Mouse (Mus musculus): ENCODE measurements around the gene Rgs14.

Gene Rgs14

DNA sequence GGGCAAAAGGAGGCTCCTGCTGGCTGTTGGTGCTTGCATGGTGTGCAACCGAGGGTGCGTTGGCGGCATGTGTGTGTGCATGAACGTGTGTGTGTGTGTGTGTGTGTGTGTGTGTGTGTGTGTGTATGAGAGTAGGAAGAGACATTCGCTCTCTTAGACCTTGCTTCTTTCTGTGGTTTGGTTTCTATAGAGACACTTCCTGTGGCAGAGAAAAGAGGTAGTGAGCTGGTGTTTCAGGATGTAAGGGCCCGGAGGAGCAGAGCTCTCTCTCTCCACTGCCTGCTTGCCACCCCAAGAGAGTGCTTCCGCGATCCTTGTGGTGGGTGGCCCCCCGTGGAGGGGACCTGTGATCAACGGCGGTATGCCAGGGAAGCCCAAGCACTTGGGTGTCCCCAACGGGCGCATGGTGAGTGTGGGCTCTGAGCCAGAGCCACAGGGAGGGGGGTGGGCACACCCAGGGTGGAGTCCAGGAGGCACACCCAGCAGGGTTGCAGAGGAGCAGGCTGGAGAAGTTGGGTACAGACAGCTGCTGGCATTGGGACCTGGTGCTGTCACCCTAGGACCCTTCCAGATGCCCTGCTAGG is at the start of gene Rgs14:
Rgs14 (plus strand) TSS at position 202 of the 584 bp plus-strand sequence.
- peak; percentile 7 to 59 for DNase-seq (ENCODE audit: low spot score in 2 of 2)

DNA sequence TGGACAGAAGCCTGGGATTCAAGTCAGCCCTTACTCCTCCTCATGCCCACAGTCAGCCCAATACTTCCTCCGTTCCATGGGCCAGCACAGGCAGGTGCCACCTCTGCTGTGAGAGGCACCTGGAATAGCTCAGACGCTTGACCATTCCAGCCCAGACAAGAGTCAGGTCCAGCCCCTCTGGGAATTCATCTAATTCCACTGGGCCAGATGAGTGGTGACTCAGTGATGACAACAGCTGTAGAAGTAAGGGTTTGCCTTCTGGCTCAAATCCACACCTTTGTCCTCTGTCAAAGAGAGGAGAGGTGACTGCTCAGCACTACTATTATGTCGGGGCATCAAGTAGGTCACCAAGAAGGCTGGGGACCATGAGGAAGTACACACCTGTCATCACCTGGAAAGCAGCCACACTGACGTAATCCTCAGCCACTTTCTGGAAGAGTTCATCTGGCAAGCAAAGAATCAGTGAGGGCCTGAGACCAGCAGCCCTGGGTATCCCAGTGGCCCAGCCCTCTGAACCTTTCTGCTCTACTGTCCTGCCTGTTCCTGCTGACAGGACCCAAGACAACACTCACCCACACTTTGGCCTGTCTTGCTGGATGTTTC is 49.5 kb upstream of the Rgs14 start, which contains the start of gene Prelid1:
Prelid1 (plus strand) TSS at position 570 of the 603 bp plus-strand sequence.
- DNase-seq (ENCODE audit: low spot score in 2 of 2): no peak

- DNase-seq (ENCODE audit: low spot score in 2 of 2): peak; percentile 85 to 88
Measured at GRCm38 (mm10) chr13:55321434-55322129, 48.0 kb upstream of the Rgs14 start, which contains the start of gene Rab24. Gene Rab24 (minus strand): TSS chr13:55321946.

GRCm38 (mm10) chr13:55322130-55322825 is 47.3 kb upstream of the Rgs14 start:
- peak in 1 of 2 experiments; percentile 17 for DNase-seq (ENCODE audit: low spot score in 2 of 2)

DNA sequence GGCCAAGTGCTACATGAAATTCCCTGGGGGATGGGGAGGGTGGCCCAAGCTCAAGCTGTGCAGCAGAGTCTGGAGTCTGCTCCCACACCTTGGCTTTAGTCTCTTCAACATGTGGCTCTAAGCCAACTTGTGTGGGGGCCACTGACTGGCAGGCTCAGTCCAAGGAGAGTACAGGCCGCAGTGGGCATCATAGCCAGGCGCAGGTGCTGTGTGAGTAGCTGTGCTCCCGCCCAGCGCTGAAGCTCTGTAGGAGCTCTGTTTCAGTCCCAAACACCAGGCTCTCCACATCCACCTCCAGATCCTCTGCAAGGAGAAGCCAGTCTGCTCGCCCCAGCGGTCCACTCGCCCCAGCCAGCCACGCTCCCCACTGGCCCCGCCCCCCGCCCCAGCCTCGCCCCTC is 43.9 kb upstream of the Rgs14 start:
- DNase-seq (ENCODE audit: low spot score in 2 of 2): no peak

DNA sequence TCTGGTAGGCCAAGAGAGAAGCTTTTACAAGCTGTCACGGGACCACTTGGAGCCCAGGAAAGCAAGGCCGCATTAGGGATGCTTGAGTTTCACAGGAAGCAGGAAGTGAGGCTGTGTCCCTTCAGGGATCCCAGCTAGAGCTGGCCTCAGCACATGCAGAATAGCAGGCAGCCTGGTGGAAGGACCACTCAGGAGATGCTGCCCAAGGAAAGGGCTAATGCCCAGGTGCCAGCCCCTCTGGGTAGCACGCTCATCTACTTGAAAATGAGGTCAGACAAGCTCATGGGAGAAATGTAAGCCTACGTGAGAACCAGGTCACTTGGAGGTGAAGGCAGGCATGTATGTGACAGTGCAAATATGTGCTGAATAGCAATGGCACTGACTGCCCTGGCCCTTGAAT is 42.4 kb upstream of the Rgs14 start:
- DNase-seq (ENCODE audit: low spot score in 2 of 2): no peak

GRCm38 (mm10) chr13:55327633-55328032 is 41.9 kb upstream of the Rgs14 start:
- peak; percentile 73 to 82 for DNase-seq (ENCODE audit: low spot score in 2 of 2)

- DNase-seq (ENCODE audit: low spot score in 2 of 2): no peak
Measured at GRCm38 (mm10) chr13:55328171-55328570, 41.4 kb upstream of the Rgs14 start.

GRCm38 (mm10) chr13:55328641-55329040 is 40.9 kb upstream of the Rgs14 start:
- DNase-seq (ENCODE audit: low spot score in 2 of 2): no peak

DNA sequence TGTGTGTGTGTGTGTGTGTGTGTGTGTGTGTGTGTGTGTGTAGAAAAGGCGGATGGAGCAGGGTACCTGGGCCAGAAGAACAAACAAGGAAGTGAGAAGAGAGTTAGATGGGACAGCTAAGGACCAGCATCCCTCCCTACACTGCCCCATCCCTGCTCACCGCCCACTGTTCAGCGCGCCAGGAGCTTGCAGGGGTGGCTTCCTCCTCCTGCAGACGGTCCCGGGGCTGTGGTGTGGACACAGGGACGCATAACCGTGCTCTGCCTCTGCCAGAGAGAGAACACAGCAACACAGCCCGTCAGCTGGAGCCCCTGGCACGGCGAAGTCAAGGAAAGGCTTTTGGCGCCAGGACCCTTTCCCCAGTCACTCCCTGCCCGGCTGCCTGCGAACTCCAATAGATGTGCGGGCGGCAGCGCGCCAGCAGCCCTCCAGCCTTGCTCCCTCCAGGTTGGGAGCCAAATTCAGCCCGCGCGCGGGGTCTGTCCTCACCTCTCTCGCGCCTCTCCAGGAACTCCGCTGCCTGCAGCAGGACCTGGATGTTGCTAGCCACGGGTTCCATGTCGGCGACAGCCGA is 40.3 kb upstream of the Rgs14 start:
- peak in 1 of 2 experiments; percentile 26 for DNase-seq (ENCODE audit: low spot score in 2 of 2)

DNA sequence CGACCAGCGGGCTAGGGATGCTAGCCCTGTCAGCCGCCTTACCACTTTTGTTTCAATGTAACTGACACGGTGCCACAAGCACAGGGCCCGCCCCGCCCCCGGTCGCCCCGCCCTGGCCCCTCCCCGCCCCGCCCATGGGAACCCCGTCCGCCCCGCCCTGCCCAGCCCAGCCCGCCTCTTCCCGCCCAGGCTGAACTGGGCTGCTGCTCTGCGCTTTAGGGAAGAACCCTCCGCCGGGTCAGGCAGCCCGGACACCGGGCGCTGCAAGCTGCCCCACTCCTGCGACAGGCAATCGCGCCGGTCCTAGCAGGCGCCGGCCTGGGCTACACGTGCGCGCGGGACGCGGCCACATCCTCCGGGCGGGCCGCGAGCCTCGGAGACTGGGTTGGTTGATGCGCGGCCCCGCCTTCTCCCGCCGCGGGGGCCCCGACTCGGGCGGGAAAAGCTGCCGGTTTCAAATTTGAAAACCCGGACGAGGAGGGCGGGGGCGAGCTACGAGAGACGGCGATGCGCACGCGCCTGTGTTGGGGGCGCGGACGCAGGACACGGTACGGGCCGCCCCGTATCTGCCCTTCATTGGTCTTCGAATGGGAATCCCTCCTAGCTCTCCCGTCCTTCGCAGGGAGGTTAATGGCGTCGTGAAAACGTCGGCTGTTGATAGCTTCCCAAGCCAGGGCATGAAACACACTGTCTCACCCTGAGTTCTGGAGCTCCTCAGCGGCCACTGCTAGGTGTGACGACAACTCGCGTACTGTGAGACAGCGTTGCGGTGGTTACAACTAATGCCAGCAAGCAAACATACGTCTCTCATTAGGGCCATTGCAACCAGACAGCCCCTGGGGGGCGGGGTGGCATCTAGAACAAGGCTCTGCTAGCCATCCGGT is 39.6 kb upstream of the Rgs14 start, which contains the start of gene Mxd3:
Mxd3 (minus strand) TSS at position 141 of the 884 bp plus-strand sequence.
- peak; percentile 82 to 83 for DNase-seq (ENCODE audit: low spot score in 2 of 2)

- no peak for DNase-seq (ENCODE audit: low spot score in 2 of 2)
Measured at GRCm38 (mm10) chr13:55330567-55331400, 38.7 kb upstream of the Rgs14 start.

DNA sequence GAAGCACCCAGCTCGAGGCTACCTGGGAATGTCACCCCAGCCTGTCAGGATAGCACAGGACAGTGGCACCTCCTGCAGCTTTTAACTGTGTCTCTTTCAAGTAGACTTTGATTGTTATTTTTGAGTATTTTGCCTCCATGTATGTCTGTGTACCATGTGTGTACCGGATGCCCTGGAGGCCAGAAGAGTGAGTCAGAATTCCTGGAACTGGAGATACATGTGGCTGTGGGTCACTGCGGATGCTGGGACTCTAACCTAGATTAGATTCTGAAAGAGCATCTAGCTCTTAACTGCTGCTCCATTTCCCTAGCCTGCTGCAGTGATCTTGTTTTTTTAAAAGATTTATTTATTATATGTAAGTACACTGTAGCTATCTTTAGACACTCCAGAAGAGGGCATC is 37.2 kb upstream of the Rgs14 start:
- no peak for DNase-seq (ENCODE audit: low spot score in 2 of 2)

GRCm38 (mm10) chr13:55335701-55336100 is 33.8 kb upstream of the Rgs14 start:
- no peak for DNase-seq (ENCODE audit: low spot score in 2 of 2)

GRCm38 (mm10) chr13:55337341-55337975 is 32.1 kb upstream of the Rgs14 start:
- DNase-seq (ENCODE audit: low spot score in 2 of 2): no peak

- DNase-seq (ENCODE audit: low spot score in 2 of 2): no peak
Measured at GRCm38 (mm10) chr13:55338131-55339054, 31.1 kb upstream of the Rgs14 start.

- DNase-seq (ENCODE audit: low spot score in 2 of 2): no peak
Measured at GRCm38 (mm10) chr13:55339259-55339658, 30.3 kb upstream of the Rgs14 start.

DNA sequence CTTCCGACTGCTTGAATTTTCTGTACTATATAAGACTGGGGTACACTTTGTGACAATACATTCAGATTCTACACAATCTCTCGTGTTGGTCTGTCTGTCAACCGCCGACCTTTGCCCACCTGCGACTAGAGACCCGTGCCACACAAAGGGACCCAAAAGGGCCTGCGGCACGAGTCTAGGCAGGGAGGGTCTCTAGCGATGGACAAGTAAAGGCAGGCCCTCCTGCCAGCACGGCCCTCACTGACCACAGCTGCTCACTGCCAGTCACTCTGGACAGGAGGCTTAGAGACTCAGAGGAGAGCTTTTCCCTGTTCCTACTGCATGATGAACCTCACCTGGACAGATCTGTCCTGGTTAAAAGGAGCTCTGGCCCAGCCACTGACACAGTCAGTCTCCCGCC is 27.1 kb upstream of the Rgs14 start:
- no peak for DNase-seq (ENCODE audit: low spot score in 2 of 2)

Measured in heart, adult 9 months (tissue).